Mouse (Mus musculus) urinary bladder, postnatal 25 days (tissue): Measurements from ENCODE around the gene Il20.

Source experiments
- DNase-seq: peaks from one replicate; pipeline ENCODE4 v3.0.0; 2022; ENCODE audit warnings: low spot score

Gene Il20

GRCm38 (mm10) chr1:130865541-130866221, 45.6 kb downstream of the Il20 start, which contains the start of gene Fcmr:
Gene Fcmr (plus strand): TSS chr1:130865669.
- no peak for DNase-seq

DNA sequence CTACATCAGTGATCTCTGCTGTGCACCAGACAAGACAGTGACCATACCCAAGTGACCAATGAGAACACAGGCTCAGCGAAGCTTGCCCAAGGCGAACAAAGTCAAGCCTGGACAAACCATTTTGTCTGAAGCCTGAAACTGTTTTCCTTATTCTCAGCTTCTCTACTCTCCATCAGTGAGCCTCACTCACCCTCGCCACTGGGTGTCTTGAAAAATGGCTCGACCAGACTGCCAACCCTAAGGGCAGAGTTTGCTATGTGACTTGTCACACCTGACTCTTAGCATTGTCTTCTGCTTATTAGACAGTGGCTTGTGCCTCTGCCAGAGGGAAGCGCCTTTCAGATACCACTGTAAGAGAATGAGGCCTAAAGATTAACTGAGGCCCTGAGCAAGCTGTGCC, 46.5 kb downstream of the Il20 start:
- DNase-seq = no peak

DNA sequence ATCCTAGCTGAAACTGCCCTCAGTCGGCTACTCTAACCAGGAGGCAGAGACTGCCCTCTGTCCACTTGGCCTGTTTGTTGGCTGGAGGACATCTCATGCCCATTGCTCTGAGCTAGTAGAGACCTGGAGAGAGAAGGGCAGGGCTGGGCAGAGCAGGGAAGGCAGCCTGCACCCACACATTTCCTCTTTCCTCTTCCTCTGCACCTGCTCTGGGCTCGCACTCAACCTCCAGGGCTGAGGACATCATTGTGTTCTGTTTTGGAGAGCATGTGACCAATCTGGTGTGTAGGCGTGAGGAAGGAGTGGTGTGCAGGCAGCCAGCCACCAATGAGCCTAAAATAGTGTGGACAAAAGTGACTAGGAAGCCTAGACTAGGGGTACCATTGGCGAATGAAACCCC, 47.0 kb downstream of the Il20 start:
- DNase-seq = no peak

DNA sequence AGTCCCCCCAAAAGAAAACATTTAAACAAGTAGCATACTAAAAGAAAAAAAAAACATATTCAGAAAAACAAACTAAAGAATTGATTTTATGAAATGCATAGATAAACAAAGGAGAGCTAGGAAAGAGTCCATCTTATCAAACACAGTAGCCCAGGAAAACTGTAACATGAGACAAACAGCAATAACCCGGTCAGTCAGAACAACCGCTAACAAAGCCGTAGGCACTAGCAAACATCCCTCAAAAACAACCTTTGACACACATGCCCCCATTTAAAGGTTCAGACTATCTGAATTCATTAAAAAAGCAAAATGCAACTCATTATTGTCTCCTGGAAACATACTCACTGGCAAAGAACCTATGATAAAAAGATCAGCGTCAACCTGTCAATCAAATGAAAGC, 53.8 kb downstream of the Il20 start:
- no peak for DNase-seq
